Mouse (Mus musculus) MEL (cell line): ENCODE measurements at regions not wholly inside any gene's neighbourhood (a gene's known extent, or its start where the extent isn't known, plus 50 kb on each side); places are given as distances from the start of the nearest gene placed in this dataset.

Experiments
- CHD2 ChIP-seq: IDR thresholded peaks from 2 replicates; pipeline ENCODE4 v1.6.1; 2011; ENCODE audit warnings: low read length, improper control_type of control experiment
- CTCF ChIP-seq, 3 experiments: IDR thresholded peaks in 2 of 3; conservative IDR thresholded peaks in 1 of 3; 2 replicates each; pipeline ENCODE4 v1.5.1; 2011 to 2012; ENCODE audit warnings: low read length in 3 of 3, low read depth in 2 of 3, mild to moderate bottlenecking in 2 of 3, improper control_type of control experiment in 1 of 3, inconsistent platforms in 1 of 3, mixed read lengths in 1 of 3, moderate library complexity in 1 of 3; ENCODE audit not compliant: control insufficient read depth in 1 of 3, insufficient read depth in 1 of 3, poor library complexity in 1 of 3, severe bottlenecking in 1 of 3
- EP300 ChIP-seq, 2 experiments: IDR thresholded peaks; 2 replicates each; pipeline ENCODE4 v1.6.1; 2011; ENCODE audit warnings: improper control_type of control experiment in 2 of 2, low read length in 2 of 2, low read depth in 1 of 2, mild to moderate bottlenecking in 1 of 2
- GATA1 ChIP-seq: IDR thresholded peaks from 2 replicates; pipeline ENCODE4 v1.6.1; 2011; ENCODE audit warnings: low read depth, low read length, improper control_type of control experiment
- MAFK ChIP-seq: IDR thresholded peaks from 2 replicates; pipeline ENCODE4 v1.6.1; 2011; ENCODE audit warnings: low read depth, mild to moderate bottlenecking, low read length, improper control_type of control experiment, borderline replicate concordance
- MAZ ChIP-seq: IDR thresholded peaks from 2 replicates; pipeline ENCODE4 v1.6.1; 2012; ENCODE audit warnings: low read depth, mild to moderate bottlenecking, inconsistent platforms, low read length, improper control_type of control experiment
- MXI1 ChIP-seq: IDR thresholded peaks from 2 replicates; pipeline ENCODE4 v1.6.1; 2011; ENCODE audit warnings: mild to moderate bottlenecking, low read depth, low read length, improper control_type of control experiment
- POLR2A ChIP-seq, 2 experiments: IDR thresholded peaks; 2 replicates each; pipeline ENCODE4 v1.6.1; 2011 to 2012; ENCODE audit warnings: low read length in 2 of 2, mild to moderate bottlenecking in 2 of 2, control low read depth in 1 of 2, improper control_type of control experiment in 1 of 2, low read depth in 1 of 2, moderate library complexity in 1 of 2; ENCODE audit not compliant: control insufficient read depth in 1 of 2, insufficient read depth in 1 of 2, poor library complexity in 1 of 2
- POLR2AphosphoS2 ChIP-seq: IDR thresholded peaks from 2 replicates; pipeline ENCODE4 v1.6.1; 2011; ENCODE audit warnings: low read length, improper control_type of control experiment
- POLR2AphosphoS5 ChIP-seq: IDR thresholded peaks from 2 replicates; pipeline ENCODE4 v1.6.1; 2012; ENCODE audit warnings: low read depth, borderline replicate concordance, mild to moderate bottlenecking, inconsistent platforms, low read length, moderate library complexity, mixed read lengths
- RAD21 ChIP-seq: IDR thresholded peaks from 2 replicates; pipeline ENCODE4 v1.6.1; 2011; ENCODE audit warnings: mild to moderate bottlenecking, low read depth, low read length, improper control_type of control experiment
- SIN3A ChIP-seq: IDR thresholded peaks from 2 replicates; pipeline ENCODE4 v1.6.1; 2012; ENCODE audit warnings: low read length, improper control_type of control experiment, inconsistent platforms

- TF ChIP-seq MAZ (no peak), POLR2A (IDR thresholded peaks at IDR 0.05; ENCODE audit: control insufficient read depth in 1 of 2, insufficient read depth in 1 of 2, low read depth in 1 of 2, low read length in 2 of 2, poor library complexity in 1 of 2) (no peak), MAFK (no peak), EP300 (IDR thresholded peaks at IDR 0.05; ENCODE audit: low read depth in 1 of 2, low read length in 2 of 2) (no peak), GATA1 (no peak), POLR2AphosphoS2 (no peak), SIN3A (no peak), CTCF (IDR thresholded peaks at IDR 0.05 in 2 of 3, conservative IDR thresholded peaks at IDR 0.05 in 1 of 3; ENCODE audit: control insufficient read depth in 1 of 3, insufficient read depth in 1 of 3, low read depth in 2 of 3, low read length in 3 of 3, poor library complexity in 1 of 3, severe bottlenecking in 1 of 3) (no peak), MXI1 (no peak), RAD21 (no peak), CHD2 (no peak), POLR2AphosphoS5 (no peak)
Observed at GRCm38 (mm10) chr7:51216233-51216605, 294.6 kb upstream of the Ano5 start.
